Mouse (Mus musculus) cerebellum, adult 18-20 months (tissue): ENCODE measurements around the gene Dnm1.
A peak's percentile ranks its signal among the peaks of the same experiment; 100 is the strongest.

Experiments
- DNase-seq, 2 experiments: peaks; one replicate each; pipeline ENCODE4 v3.0.0; 2021

The Dnm1 gene

GRCm38 (mm10) chr2:32360741-32361140 lies 7.6 kb upstream of the Dnm1 start:
- peak; percentile 82 to 88 for DNase-seq

GRCm38 (mm10) chr2:32358381-32358780 lies 5.2 kb upstream of the Dnm1 start:
- no peak for DNase-seq

- DNase-seq = no peak
These were observed 4.6 kb upstream of the Dnm1 start for GRCm38 (mm10) chr2:32357710-32358109.

- no peak for DNase-seq
These were observed 3.1 kb upstream of the Dnm1 start for GRCm38 (mm10) chr2:32356216-32356615.

- DNase-seq = no peak
These were observed 1.3 kb upstream of the Dnm1 start for GRCm38 (mm10) chr2:32354336-32354895.

- no peak for DNase-seq
These were observed 698 bp upstream of the Dnm1 start for GRCm38 (mm10) chr2:32353836-32354235.

GRCm38 (mm10) chr2:32352151-32353006 lies 759 bp downstream of the Dnm1 start, which contains the start of gene Ciz1:
Ciz1 (plus strand) TSS chr2:32352327.
- peak; percentile 72 to 80 for DNase-seq

GRCm38 (mm10) chr2:32351471-32351961 lies 1.6 kb downstream of the Dnm1 start:
- peak; percentile 73 to 74 for DNase-seq

GRCm38 (mm10) chr2:32350471-32351051 lies 2.6 kb downstream of the Dnm1 start:
- DNase-seq = peak; percentile 68 to 69

GRCm38 (mm10) chr2:32349625-32350255 lies 3.4 kb downstream of the Dnm1 start:
- DNase-seq = peak; percentile 49 to 50

- peak; percentile 78 for DNase-seq
These were observed 4.8 kb downstream of the Dnm1 start for GRCm38 (mm10) chr2:32348311-32348710.

GRCm38 (mm10) chr2:32347019-32347418 lies 6.1 kb downstream of the Dnm1 start:
- peak in 1 of 2 experiments; percentile 49 for DNase-seq

GRCm38 (mm10) chr2:32344598-32345321 lies 8.4 kb downstream of the Dnm1 start:
- DNase-seq = peak; percentile 29 to 47

GRCm38 (mm10) chr2:32344056-32344455 lies 9.1 kb downstream of the Dnm1 start:
- DNase-seq = peak; percentile 94 to 97

- DNase-seq = no peak
These were observed 9.8 kb downstream of the Dnm1 start for GRCm38 (mm10) chr2:32343351-32343671.

GRCm38 (mm10) chr2:32342539-32343350 lies 10.4 kb downstream of the Dnm1 start:
- peak; percentile 80 to 91 for DNase-seq

- no peak for DNase-seq
These were observed 11.1 kb downstream of the Dnm1 start for GRCm38 (mm10) chr2:32342039-32342438.

GRCm38 (mm10) chr2:32341634-32341939 lies 11.6 kb downstream of the Dnm1 start:
- DNase-seq = peak; percentile 52 to 59

GRCm38 (mm10) chr2:32340836-32341633 lies 12.1 kb downstream of the Dnm1 start:
- DNase-seq = peak; percentile 47 to 57

- no peak for DNase-seq
These were observed 13.1 kb downstream of the Dnm1 start for GRCm38 (mm10) chr2:32339912-32340642.
